Mouse (Mus musculus) heart, postnatal 0 days (tissue): ENCODE measurements around the gene Slc1a6. TPM values are rescaled to one million over a fixed set of nuclear protein-coding genes. Genes with fewer than 3 reads are reported as not detected.

Experiments used
- ATAC-seq: fragments of 200-750 bp; cut with Nextera tagmentation; 2 replicates; pipeline ENCODE4 v1.8.0; 2017; ENCODE audit warnings: low read depth, moderate number of reproducible peaks, moderate library complexity; ENCODE audit not compliant: insufficient read depth
- DNase-seq: peaks from one replicate; pipeline ENCODE4 v3.0.0-alpha.2; 2016; ENCODE audit warnings: low spot score
- H3K27ac ChIP-seq: fragments of 300-500 bp; sonication (generic); 2 replicates; pipeline ENCODE4 v1.5.1; 2014; ENCODE audit warnings: low read depth, mild to moderate bottlenecking
- H3K27me3 ChIP-seq: fragments of 300-500 bp; sonication (generic); 2 replicates; pipeline ENCODE4 v1.6.1; 2014; ENCODE audit warnings: low read length, mixed read lengths; ENCODE audit not compliant: control insufficient read depth, insufficient read depth
- H3K36me3 ChIP-seq: fragments of 300-500 bp; sonication (generic); replicated peaks from 2 replicates; pipeline ENCODE4 v1.6.1; 2014; ENCODE audit warnings: low read length, mixed read lengths; ENCODE audit not compliant: control insufficient read depth, insufficient read depth
- H3K4me1 ChIP-seq: fragments of 300-500 bp; sonication (generic); 2 replicates; pipeline ENCODE4 v1.6.1; 2014; ENCODE audit warnings: antibody characterized with exemption; ENCODE audit not compliant: control insufficient read depth, insufficient read depth
- H3K4me2 ChIP-seq: fragments of 300-500 bp; sonication (generic); 2 replicates; pipeline ENCODE4 v1.6.1; 2014; ENCODE audit warnings: low read depth, mild to moderate bottlenecking, low read length, moderate library complexity
- H3K4me3 ChIP-seq: fragments of 300-500 bp; sonication (generic); 2 replicates; pipeline ENCODE4 v1.5.1; 2014; ENCODE audit warnings: low read depth, low read length
- H3K9ac ChIP-seq: fragments of 300-500 bp; sonication (generic); replicated peaks from 2 replicates; pipeline ENCODE4 v1.6.1; 2014; ENCODE audit warnings: low read depth, low read length, mixed read lengths
- H3K9me3 ChIP-seq: fragments of 300-500 bp; sonication (generic); replicated peaks from 2 replicates; pipeline ENCODE4 v1.6.1; 2016; ENCODE audit warnings: low read length; ENCODE audit not compliant: control insufficient read depth
- CTCF ChIP-seq: IDR thresholded peaks from 2 replicates; pipeline ENCODE4 v1.5.1; 2016; ENCODE audit warnings: antibody characterized with exemption, control low read depth, low read depth
- EP300 ChIP-seq: IDR thresholded peaks from 2 replicates; pipeline ENCODE4 v1.6.1; 2016; ENCODE audit warnings: antibody characterized with exemption, low read depth
- WGBS: fragments of 180-500 bp; shearing (Covaris S2); extraction: QIAGEN DNeasy Blood & Tissue Kit; methylation state at CpG from one replicate; pipeline ENCODE4 v1.1.7; 2014; 5-methylcytosine and 5-hydroxymethylcytosine counted together
- polyA plus RNA-seq: library from polyadenylated mRNA; unstranded; fragments of >200 nt; fragmentation: Nextera tagmentation; extraction: Ambion mirVana; gene quantifications from 2 replicates; pipeline ENCODE4 v1.2.1, GENCODE M21; 2015
- total RNA-seq: library from RNA; depleted of rRNA; stranded (reverse); fragments of >200 nt; gene quantifications from 2 replicates; pipeline ENCODE4 v1.2.3, GENCODE M21; 2014; ENCODE audit warnings: low replicate concordance; rRNA removed

Slc1a6 gene
- total RNA-seq, result 0.42 TPM in 1 of 2 replicates, not detected in the other
- polyA plus RNA-seq, result 0.16 and 0.25 TPM in 2 replicates

GRCm38 (mm10) chr10:78779981-78780651, at the start of gene Slc1a6:
Slc1a6 (plus strand) TSS chr10:78780496.
- peak within 1 kb of the TSS; percentile 98 for H3K4me2 ChIP-seq
- no peaks in the 10 kb centered on the region for H3K9me3 ChIP-seq
- H3K36me3 ChIP-seq, result no peaks in the 10 kb centered on the region
- DNase-seq (no peak), ATAC-seq (no peak; the same call in 1 of the 2 replicates)
- 0 out of 2 replicates have a peak, but pooled peaks cover 3% of the 10 kb centered on the region for H3K4me1 ChIP-seq
- H3K4me3 ChIP-seq, result peak within 1 kb of the TSS; percentile 57
- WGBS, result under 1% methylated on average over 45 of the region's 54 CpGs
- H3K27me3 ChIP-seq, result peaks cover 11% of the 10 kb centered on the region
- TF ChIP-seq EP300 (no peak), CTCF (no peak)
- H3K9ac ChIP-seq, result peak within 1 kb of the TSS; percentile 37; the same call in 1 of the 2 replicates
- H3K27ac ChIP-seq, result no peak within 1 kb of the TSS

GRCm38 (mm10) chr10:78739821-78740220, 40.5 kb upstream of the Slc1a6 start:
- no peak for TF ChIP-seq EP300
- TF ChIP-seq CTCF, result no peak
- H3K4me3 ChIP-seq, result no peak overlapping the region
- H3K27ac ChIP-seq, result no peak overlapping the region
- ATAC-seq (no peak), DNase-seq (no peak)
- H3K9ac ChIP-seq, result no peak overlapping the region
- no peaks in the 10 kb centered on the region for H3K36me3 ChIP-seq
- no peaks in the 10 kb centered on the region for H3K4me1 ChIP-seq
- 0 out of 2 replicates have a peak, but pooled peaks cover 2% of the 10 kb centered on the region for H3K9me3 ChIP-seq
- no peak overlapping the region for H3K4me2 ChIP-seq
- H3K27me3 ChIP-seq, result no peaks in the 10 kb centered on the region
- 47% methylated on average over 4 of the region's 4 CpGs for WGBS

DNA sequence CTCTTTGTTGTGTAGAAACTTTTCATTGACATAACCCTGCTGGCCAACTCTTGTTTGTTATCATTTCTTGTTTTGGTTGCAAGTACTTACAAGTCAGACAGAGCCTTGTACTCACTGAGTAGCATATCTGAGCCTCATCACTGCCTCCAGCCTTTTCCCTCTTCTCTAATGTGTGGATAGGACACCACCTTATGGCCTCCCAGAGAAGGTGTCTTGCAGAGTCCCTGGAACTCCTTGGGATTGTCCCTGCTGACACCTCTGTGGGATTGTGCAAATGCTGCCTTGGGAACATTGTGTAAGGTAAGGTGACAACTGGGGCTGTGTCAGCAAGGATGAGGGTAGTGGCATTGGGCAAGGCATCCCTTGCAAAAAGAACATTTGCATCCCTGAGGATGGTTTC, 36.6 kb upstream of the Slc1a6 start:
- Histone ChIP-seq H3K4me1 (no peaks in the 10 kb centered on the region), H3K27me3 (0 out of 2 replicates have a peak, but pooled peaks cover 3% of the 10 kb centered on the region), H3K27ac (no peak overlapping the region), H3K4me3 (no peak overlapping the region), H3K9me3 (0 out of 2 replicates have a peak, but pooled peaks cover 2% of the 10 kb centered on the region), H3K36me3 (no peaks in the 10 kb centered on the region), H3K4me2 (no peak overlapping the region), H3K9ac (no peak overlapping the region)
- no peak for DNase-seq
- ATAC-seq, result no peak
- TF ChIP-seq CTCF, result no peak
- TF ChIP-seq EP300, result no peak

GRCm38 (mm10) chr10:78745453-78746232, 34.7 kb upstream of the Slc1a6 start:
- 0 out of 2 replicates have a peak, but pooled peaks cover 2% of the 10 kb centered on the region for H3K9me3 ChIP-seq
- H3K4me2 ChIP-seq, result no peak overlapping the region
- 0 out of 2 replicates have a peak, but pooled peaks cover 3% of the 10 kb centered on the region for H3K27me3 ChIP-seq
- no peak overlapping the region for H3K9ac ChIP-seq
- H3K36me3 ChIP-seq, result no peaks in the 10 kb centered on the region
- no peaks in the 10 kb centered on the region for H3K4me1 ChIP-seq
- H3K27ac ChIP-seq, result no peak overlapping the region
- DNase-seq (no peak), ATAC-seq (no peak)
- no peak overlapping the region for H3K4me3 ChIP-seq
- WGBS, result 47% methylated on average over 4 of the region's 4 CpGs
- TF ChIP-seq CTCF (peak; percentile 13; the same call in 1 of the 2 replicates), EP300 (no peak)

- 3% methylated on average over 26 of the region's 27 CpGs for WGBS
- Histone ChIP-seq H3K9me3 (no peaks in the 10 kb centered on the region), H3K4me1 (no peaks in the 10 kb centered on the region), H3K9ac (no peak overlapping the region), H3K36me3 (no peaks in the 10 kb centered on the region), H3K4me3 (peak overlapping the region; percentile 26), H3K27ac (no peak overlapping the region), H3K4me2 (peak overlapping the region; percentile 48), H3K27me3 (peaks cover 11% of the 10 kb centered on the region; the same call in 1 of the 2 replicates)
- DNase-seq (no peak), ATAC-seq (no peak; the same call in 1 of the 2 replicates)
- TF ChIP-seq CTCF (no peak), EP300 (no peak)
Observed at GRCm38 (mm10) chr10:78747035-78747721, 33.1 kb upstream of the Slc1a6 start.
